Mouse (Mus musculus): ENCODE results near the gene Olfr1198. TPM values are rescaled to one million over a fixed set of nuclear protein-coding genes. Genes with fewer than 3 reads are reported as not detected.

Gene Olfr1198
- not detected for total RNA-seq (2023)

DNA sequence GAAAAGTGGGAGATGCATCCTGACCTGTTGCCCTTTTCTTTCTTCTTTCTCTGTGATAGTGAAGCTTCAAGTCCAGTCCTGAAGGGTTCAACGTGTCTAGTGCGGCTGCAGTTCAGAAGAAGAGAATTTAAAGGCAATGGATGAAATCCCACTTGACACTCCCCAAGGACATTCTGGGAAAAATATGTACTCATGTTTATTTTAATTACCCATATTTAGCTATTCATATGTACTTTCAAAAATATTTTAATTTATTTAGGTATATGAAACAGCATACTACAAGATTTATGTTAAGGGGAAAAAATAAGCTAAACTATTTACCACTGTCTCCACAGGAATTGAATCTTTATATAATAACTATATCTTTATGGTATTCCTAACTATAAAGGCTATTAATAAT is at the start of gene Olfr1198:
Gene Olfr1198, minus strand, starts transcription at position 101 of the 400 bp plus-strand sequence.

DNA sequence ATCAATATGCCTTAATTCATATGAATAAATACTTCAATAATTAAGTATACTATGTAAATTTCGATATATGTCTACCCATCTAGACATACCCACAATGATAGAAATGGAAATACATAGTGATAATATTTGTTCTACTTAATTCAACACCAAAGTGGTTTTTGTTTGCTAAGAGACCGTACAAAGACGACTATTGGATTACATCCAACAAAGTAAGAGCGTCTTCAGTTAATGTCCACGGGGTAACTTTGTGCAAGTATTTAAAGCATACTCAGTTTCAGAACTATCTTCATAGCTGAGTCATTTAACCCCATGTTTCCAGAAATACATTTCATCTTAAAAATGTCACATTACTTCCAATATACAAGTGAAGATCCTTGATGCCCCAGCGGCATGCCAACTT is 41.6 kb upstream of the Olfr1198 start, which contains the start of gene Olfr1201:
Gene Olfr1201, plus strand, starts transcription at position 301 of the 400 bp plus-strand sequence.

DNA sequence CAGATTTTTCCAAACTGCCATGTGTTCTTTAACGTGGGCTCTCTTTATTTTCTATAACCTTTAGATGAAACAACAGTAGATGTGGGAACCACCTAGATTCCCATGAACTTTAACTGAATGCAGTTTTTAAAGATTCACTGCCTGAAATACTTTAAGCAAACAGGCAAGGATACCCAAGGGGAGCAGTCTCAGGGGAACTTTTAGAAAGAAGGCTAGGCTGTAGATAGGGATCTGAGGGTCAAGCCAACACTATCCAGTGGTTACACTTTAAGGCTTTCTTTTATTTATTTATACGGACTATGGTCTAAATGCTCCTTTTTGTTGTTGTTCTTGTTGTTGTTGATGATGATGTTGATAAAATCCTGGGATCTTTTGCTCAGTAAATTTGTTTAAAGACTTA is 19.2 kb upstream of the Olfr1198 start, which contains the start of gene Olfr1200:
Gene Olfr1200, minus strand, starts transcription at position 101 of the 400 bp plus-strand sequence.

DNA sequence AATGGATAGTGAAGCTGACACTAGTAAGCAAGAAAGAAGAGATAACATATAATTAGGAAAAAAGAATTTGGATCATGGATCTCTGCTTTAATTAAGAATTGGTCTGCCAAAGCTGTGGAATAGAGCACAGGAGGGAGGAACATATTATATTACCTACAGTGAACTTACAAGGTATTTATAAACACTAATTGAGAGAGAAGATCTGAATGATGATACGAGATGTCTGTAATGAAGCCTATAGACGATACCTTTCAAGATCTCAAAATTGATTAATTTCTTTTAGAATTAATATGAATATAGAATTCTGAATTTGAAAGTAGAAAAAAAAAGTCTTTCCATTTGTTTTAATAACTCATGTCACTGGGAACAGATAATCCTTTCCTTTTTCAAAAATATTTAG is 9.2 kb upstream of the Olfr1198 start, which contains the start of gene Olfr1199:
Gene Olfr1199, minus strand, starts transcription at position 101 of the 400 bp plus-strand sequence.

DNA sequence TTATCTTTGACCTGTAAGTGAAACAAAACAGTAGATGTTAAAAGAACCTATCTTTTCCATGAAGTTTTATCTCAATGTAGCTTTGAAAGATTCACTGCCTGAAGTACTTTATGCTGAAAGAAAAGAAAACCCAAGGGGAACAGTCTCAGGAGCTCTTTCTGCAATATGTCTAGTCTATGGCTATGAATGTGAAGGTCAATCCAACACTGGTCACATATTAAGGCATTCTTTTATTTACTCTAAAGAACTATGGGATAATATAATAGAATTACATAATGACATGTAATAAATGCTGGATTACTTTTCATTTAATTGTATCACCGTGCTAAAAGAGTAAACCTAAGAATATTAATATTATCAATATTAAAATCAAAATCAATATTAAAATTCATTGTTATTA is 18.9 kb downstream of the Olfr1198 start, which contains the start of gene Olfr1197:
Gene Olfr1197, minus strand, starts transcription at position 101 of the 400 bp plus-strand sequence.

DNA sequence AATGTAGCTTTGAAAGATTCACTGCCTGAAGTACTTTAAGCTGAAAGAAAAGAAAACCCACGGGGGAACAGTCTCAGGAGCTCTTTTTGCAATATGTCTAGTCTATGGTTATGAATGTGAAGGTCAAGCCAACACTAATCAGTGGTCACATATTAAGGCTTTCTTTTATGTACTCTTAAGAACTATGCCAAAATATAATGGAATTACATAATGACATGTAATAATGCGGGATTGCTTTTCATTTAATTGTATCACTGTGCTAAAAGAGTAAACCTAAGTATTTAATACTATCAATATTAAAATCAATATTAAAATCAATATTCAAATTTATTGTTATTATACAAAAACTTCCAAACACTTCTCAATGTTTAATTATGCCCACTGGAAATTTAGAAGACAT is 46.7 kb downstream of the Olfr1198 start, which contains the start of gene Olfr1196:
Gene Olfr1196, minus strand, starts transcription at position 101 of the 400 bp plus-strand sequence.

Other genes with a start within 250 kb of the Olfr1198 start
- not detected for gene Olfr1186, start 232.8 kb downstream of the Olfr1198 start, total RNA-seq (2023)
- gene Olfr1188, start 194.4 kb downstream of the Olfr1198 start, total RNA-seq (2023) = not detected
- not detected for gene Olfr1189, start 164.9 kb downstream of the Olfr1198 start, total RNA-seq (2023)
- gene Olfr1191-ps1, start 110.8 kb downstream of the Olfr1198 start, total RNA-seq (2023) = under 1 TPM in 1 of 2 experiments, not detected in 1; 0.12 TPM
- not detected for gene Olfr1192-ps1, start 102.9 kb downstream of the Olfr1198 start, total RNA-seq (2023)
- gene Olfr1193, start 75.7 kb downstream of the Olfr1198 start, total RNA-seq (2023) = not detected
- gene Olfr1195, start 62.2 kb downstream of the Olfr1198 start, total RNA-seq (2023) = not detected
- not detected for gene Olfr1196, start 46.8 kb downstream of the Olfr1198 start, total RNA-seq (2023)
- not detected for gene Olfr1197, start 19.0 kb downstream of the Olfr1198 start, total RNA-seq (2023)
- gene Olfr1199, start 9.1 kb upstream of the Olfr1198 start, total RNA-seq (2023) = not detected
- not detected for gene Olfr1200, start 19.1 kb upstream of the Olfr1198 start, total RNA-seq (2023)
- not detected for gene Olfr1201, start 41.7 kb upstream of the Olfr1198 start, total RNA-seq (2023)
- not detected for gene Olfr1202, start 63.1 kb upstream of the Olfr1198 start, total RNA-seq (2023)
- not detected for gene Olfr1205, start 78.4 kb upstream of the Olfr1198 start, total RNA-seq (2023)
- gene Olfr1204, start 97.9 kb upstream of the Olfr1198 start, total RNA-seq (2023) = not detected
- not detected for gene Olfr1206, start 111.9 kb upstream of the Olfr1198 start, total RNA-seq (2023)
- not detected for gene Olfr1208, start 150.9 kb upstream of the Olfr1198 start, total RNA-seq (2023)
- not detected for gene Olfr1209, start 163.8 kb upstream of the Olfr1198 start, total RNA-seq (2023)
- not detected for gene Olfr1211, start 186.7 kb upstream of the Olfr1198 start, total RNA-seq (2023)
- not detected for gene Olfr1212, start 202.6 kb upstream of the Olfr1198 start, total RNA-seq (2023)
- not detected for gene Gm13762, start 228.9 kb upstream of the Olfr1198 start, total RNA-seq (2023)
- not detected for gene Olfr1214, start 241.3 kb upstream of the Olfr1198 start, total RNA-seq (2023)

All from B cell, adult 67 days (primary cell).